Mouse (Mus musculus): ENCODE data around the gene Zkscan2. TPM values are rescaled to one million over a fixed set of nuclear protein-coding genes. Genes with fewer than 3 reads are reported as not detected.

Gene Zkscan2
- polyA plus RNA-seq (2017; shearing (Covaris generic)), result not detected

GRCm38 (mm10) chr7:123500239-123501219 is at the start of gene Zkscan2:
Gene Zkscan2 (minus strand): TSS chr7:123500449.

GRCm38 (mm10) chr7:123462070-123462501 is 38.2 kb downstream of the Zkscan2 start, which contains the start of gene Aqp8:
Gene Aqp8 (plus strand): TSS chr7:123462291.

Other genes starting within 250 kb of the Zkscan2 start
- 34.1 TPM for gene Lcmt1, start 130.7 kb downstream of the Zkscan2 start, polyA plus RNA-seq (2017; shearing (Covaris generic))
- 55.1 TPM for gene Arhgap17, start 130.5 kb downstream of the Zkscan2 start, polyA plus RNA-seq (2017; shearing (Covaris generic))
- gene Aqp8, start 38.2 kb downstream of the Zkscan2 start, polyA plus RNA-seq (2017; shearing (Covaris generic)), result not detected